Mouse (Mus musculus) layer of hippocampus, adult 11-12 months (tissue): ENCODE data around the gene Ssbp4.

Experiments used
- DNase-seq: peaks from one replicate; pipeline ENCODE4 v3.0.0; 2022; ENCODE audit warnings: low spot score

Ssbp4 gene

DNA sequence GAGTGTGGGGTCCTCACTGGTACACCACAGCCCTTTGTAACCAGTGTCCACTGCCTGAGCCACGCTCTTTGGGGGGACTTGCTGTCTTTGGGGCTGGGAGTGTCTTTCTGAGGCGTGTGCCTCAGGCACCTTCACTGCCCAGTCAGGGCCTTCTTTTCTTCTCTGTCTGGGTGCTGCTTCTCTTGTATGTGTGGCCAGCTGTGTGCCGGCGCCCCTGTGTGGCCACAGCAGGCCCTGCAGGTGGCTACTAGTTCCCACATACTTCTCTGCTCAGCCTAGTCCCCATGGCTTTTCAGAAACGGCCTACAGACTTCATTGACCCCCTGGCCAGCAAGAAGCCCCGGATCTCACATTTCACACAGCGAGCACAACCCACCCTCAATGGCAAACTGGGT lies 23.4 kb downstream of the Ssbp4 start:
- DNase-seq = peak; percentile 88

GRCm38 (mm10) chr8:70584606-70585257 lies 23.9 kb downstream of the Ssbp4 start:
- no peak for DNase-seq

- DNase-seq = peak; percentile 62
These were observed 24.9 kb downstream of the Ssbp4 start for GRCm38 (mm10) chr8:70583476-70584387.

- DNase-seq = no peak
These were observed 31.5 kb downstream of the Ssbp4 start for GRCm38 (mm10) chr8:70577207-70577606.

- DNase-seq = no peak
These were observed 33.8 kb downstream of the Ssbp4 start for GRCm38 (mm10) chr8:70574915-70575314.

DNA sequence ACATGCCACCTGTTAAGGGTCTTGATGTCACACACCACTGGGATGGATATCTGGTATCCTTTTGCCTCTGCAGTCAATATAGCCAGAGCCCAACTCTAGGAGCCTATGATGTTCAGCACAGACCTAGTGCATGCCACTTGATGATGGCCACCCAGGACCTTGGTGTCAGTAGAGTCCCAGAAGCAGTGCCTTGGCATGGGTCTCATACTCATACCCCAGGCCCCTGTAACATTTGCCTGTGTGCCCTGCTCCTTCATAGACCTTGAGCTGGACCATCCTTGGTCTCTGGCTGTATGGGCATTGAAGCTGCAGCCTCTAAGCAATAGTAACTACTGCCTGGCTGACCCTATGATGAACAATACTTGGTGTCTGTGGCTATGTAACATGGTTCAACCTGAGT lies 34.4 kb downstream of the Ssbp4 start:
- no peak for DNase-seq

DNA sequence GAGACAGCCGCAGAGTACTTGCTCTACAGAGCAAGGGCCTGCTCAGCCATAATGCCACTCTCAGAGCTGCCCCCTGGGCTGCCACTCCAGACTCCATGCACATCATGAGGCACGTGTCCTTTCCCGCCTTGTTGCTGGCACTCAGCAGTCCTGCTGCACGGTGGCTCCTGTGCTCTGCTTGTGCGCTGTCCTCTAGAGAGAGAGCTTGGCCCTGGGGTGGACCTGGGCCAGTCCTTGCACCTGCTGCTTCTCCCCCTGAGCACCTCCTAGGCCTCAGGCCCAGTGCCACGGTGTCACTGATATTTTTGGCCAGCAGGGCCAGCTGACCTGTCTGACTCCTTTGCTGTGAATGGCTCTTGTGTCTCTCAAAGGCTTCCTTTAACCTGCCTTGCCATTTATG lies 37.7 kb downstream of the Ssbp4 start:
- no peak for DNase-seq

- no peak for DNase-seq
These were observed 38.3 kb downstream of the Ssbp4 start for GRCm38 (mm10) chr8:70570360-70570759.

- DNase-seq = no peak
These were observed 43.1 kb downstream of the Ssbp4 start for GRCm38 (mm10) chr8:70565561-70565960.

DNA sequence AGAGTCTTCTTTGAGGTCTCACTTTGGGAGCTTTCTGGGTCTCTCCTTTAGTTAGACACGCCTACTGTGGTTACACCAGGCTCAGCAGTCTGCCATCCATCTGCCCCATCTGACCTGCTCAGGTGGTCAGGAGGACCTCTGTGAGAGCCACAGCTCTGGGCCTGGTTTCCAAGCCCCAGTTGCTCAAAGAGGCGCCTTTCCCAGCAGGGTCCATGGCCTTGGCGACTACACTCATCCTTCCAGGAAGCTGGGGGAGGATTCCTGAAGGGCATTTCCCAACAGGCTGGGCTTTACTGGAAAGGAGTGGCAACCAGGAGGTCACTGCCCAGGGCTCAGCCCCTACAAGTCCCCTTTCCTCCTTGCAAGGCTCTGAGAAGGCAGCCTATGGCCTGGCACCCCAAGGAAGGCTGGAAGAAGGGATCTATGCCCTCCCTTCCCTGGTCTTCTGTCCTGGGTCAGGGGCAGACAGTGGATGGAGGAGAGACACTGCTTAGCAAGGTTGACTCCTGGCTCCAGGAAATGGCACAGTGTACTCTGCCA lies 43.9 kb downstream of the Ssbp4 start:
- DNase-seq = no peak

DNA sequence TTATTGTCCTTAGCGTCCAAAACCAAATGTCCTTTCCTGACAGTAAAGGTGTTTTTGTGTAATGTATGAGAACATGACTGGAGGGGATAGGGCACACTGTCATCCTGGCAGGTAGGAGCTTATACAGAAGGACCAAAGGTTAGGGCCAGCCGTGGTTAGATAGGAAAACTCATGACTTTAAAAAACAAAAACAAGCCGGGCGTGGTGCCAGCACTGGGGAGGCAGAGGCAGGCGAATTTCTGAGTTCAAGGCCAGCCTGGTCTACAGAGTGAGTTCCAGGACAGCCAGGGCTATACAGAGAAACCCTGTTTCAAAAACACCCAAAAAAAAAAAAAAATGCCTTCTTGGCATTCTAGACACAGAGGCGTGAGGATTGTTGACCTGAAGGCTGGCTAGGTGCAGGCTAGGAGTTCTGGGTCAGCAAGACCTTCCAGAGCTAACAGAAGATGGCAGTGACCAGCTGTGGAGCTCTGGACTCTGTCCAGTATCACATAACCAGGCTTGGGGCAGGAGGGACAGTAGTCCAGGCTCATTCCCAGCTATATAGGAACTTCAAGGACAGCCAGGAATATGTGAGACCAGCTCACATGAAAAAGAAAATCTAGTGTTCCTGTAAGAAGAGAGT lies 44.8 kb downstream of the Ssbp4 start:
- no peak for DNase-seq

DNA sequence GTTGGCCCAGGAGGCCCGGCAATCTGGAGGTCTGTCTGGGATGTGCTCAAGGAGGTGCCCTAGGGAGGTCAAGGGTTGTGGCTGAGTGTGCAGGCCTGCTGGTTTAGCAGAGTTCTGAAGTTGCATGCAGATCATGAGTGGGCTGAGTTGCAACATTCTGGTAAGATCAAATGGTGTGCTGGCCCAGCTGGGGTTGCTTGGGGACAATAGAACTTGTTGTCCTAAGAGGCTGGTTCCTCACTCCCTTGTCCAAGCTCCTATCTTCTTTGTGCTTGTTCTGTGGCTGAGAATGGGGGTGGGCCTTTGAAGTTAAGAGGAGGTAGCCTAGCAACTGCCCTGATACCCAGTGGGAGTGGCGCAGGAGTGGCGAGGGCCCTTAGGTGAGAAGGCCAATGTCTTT lies 45.9 kb downstream of the Ssbp4 start:
- DNase-seq = no peak

DNA sequence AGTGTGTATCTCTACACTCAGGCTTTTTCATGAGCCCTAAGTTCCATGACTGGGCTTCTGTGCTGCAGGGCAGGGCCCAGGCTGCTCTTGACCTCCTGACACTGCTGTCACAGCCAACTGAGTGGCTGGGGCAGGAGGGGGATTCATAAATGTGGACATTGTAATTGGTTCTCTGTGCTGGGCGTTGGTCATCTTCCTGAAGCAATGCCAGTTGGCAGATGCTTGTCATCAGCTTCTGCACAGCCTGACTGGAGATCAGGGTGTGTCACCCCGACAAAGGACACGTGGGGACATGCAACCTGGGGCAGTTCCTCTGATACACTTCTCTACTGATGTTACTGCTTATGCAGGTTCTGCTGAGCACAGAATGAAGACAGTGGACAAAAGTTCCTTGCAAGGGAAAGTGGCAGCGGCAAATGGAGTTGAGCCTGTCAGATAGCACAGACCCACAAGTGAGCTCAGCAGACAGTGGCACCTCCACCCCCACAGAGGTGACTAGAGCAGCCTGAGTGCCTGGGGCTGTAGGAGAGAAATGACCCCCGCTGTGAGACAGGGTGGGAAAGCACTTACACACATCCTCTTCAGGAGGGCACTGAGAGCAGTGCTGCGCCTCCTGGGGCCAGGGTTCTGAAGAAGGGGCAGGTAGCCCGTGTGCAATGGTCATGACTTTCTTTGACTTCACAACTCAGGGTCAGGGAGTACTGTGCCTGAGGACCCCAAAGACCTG lies 46.7 kb downstream of the Ssbp4 start:
- DNase-seq = peak; percentile 67

DNA sequence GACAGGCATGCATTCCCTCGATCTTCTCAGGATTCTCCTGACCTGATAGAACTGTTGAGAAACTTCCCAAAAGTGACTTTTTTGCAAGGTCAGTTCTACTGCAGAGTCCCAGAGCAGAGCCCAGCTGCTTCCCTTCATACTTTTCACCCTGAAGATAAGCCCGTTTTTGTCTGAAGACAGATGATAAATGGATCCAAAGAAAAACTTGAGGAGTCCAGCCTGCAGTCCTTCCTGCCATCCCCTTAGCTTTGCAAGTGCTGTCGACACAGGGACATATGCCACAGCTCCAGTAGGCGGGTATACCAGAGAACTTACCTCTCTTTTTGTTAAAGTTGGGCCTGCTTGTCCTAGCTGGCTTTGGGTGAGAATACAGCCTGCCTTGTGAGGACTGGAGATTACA lies 47.3 kb downstream of the Ssbp4 start:
- DNase-seq = no peak

DNA sequence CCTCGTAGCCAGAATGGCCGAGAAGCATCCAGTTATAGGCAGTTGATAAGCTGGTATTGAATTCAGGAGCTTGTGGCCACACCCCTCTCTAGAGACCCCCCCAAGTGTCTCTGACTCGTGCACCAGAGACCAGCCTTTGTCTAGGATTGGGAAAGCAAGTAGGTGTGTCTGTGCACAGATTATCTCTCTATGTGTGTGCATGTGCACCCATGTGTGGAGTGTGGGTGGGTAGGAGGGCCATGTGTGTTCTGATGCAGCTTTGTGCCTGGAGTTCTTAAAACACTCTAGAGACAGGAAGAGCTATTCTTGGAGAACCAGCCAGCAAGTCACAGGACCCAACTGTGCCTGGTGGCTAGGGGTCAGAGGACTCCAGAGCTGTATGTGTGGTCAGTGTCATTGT lies 48.1 kb downstream of the Ssbp4 start:
- DNase-seq = no peak

DNA sequence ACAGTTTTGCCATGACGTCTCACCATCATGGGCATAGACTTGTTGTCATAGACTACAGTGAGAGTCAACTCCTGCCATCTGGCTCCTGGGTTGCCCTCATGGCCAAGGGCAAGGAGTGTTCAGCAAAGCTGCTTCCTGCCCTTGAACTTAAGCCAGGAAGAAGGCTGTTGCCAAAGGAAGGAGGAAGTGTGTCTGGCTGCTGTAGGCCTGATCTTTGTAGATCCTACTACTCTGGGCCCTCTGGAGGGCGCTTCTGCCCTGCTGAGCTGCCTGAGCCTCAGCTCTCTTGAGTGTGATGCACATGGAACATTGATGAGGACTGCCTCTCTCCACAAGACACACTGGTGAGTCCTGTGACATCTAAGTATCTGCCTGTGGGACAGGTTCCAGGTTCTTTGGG lies 48.6 kb downstream of the Ssbp4 start:
- peak; percentile 72 for DNase-seq

GRCm38 (mm10) chr8:70558983-70559382 lies 49.7 kb downstream of the Ssbp4 start:
- DNase-seq = no peak

DNA sequence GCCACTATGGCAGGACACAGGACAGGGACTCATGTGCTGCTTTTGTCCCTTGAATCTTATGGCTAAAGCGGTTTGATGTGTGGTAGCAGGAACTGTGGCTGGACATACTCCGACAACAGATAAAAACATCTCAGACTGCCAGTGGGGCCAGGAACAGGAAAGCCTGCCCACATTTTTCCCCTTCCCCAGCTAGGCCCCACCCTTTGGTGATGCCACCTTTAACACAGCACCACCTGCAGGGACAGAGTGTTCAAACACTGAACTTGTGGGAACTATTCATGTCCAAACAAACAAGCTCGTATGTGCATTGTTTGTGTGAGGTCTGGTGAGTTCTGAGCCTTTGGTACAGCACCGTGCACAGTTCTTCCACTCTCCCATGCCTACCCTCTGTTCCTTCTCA lies 50.3 kb downstream of the Ssbp4 start:
- DNase-seq = no peak

- no peak for DNase-seq
These were observed 53.5 kb downstream of the Ssbp4 start for GRCm38 (mm10) chr8:70555079-70555747.

- no peak for DNase-seq
These were observed 54.9 kb downstream of the Ssbp4 start for GRCm38 (mm10) chr8:70553740-70554139.

DNA sequence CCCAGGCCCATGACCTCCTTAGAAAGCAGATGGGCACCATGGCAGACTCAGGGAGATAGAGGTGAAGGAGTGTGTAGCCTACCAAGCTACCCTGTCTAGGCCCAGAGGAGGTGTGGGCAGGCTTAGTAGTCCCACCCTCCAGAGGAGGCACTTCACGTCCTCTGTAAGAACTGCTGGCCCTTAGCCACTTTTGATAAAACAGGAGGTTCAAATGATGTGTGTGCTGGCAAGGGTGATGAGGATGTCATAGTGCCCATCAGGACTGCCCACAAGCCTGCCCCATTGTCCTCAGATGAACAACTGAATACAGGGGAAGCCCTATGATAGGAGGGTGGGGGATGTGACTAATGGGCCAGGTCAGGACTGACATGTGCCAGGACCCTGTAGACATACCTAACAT lies 55.8 kb downstream of the Ssbp4 start:
- no peak for DNase-seq
